Mouse (Mus musculus) brain, adult 2 months (tissue): ENCODE results near the gene Rnpc3.

Experiments used
- DNase-seq: peaks from one replicate; pipeline ENCODE4 v3.0.0; 2011; ENCODE audit warnings: low read depth, low spot score

Rnpc3 gene

GRCm38 (mm10) chr3:113629606-113630359, at the start of gene Rnpc3:
Gene Rnpc3, minus strand, starts transcription at chr3:113630149.
- peak; percentile 99 for DNase-seq

GRCm38 (mm10) chr3:113656940-113657339, 27.0 kb upstream of the Rnpc3 start:
- DNase-seq, result peak; percentile 42

DNA sequence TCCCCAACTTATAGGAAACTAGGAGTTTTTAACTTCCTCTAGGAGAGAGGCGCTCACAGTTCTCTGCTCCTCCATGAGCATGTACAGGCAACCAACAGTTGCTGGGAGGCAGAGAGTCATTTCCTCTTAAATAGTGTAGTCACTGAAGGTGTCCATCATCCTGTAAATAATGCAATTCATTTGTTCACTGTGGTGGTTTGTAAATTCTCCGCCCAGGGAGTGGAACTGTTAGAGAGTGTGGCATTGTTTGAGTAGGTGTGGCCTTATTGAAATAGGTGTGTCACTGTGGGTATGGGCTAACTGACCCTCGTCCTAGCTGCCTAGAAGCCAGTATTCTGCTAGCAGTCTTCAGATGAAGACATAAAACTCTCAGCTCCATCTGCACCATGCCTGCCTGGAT, 24.4 kb upstream of the Rnpc3 start:
- no peak for DNase-seq

GRCm38 (mm10) chr3:113651386-113651785, 21.4 kb upstream of the Rnpc3 start:
- peak; percentile 61 for DNase-seq

DNA sequence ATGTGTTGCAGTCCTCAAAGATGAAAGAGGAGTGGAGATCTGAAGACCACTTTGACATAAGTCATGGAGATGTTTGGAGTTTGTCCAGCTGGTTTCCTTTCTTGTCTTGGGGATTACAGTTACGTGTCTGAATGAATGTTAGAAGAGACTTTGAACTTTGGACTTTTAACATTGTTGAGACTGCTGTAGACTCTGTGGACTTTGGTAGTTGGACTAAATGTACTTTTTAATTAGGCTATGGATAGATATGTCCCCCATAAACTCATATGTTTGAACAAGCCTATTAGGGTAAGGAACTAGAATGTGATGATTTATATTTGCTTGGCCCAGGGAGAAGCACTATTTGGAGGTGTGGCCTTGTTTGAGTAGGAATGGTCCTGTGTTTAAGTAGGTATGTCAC, 9.6 kb upstream of the Rnpc3 start:
- no peak for DNase-seq

GRCm38 (mm10) chr3:113634220-113634619, 4.3 kb upstream of the Rnpc3 start:
- no peak for DNase-seq

DNA sequence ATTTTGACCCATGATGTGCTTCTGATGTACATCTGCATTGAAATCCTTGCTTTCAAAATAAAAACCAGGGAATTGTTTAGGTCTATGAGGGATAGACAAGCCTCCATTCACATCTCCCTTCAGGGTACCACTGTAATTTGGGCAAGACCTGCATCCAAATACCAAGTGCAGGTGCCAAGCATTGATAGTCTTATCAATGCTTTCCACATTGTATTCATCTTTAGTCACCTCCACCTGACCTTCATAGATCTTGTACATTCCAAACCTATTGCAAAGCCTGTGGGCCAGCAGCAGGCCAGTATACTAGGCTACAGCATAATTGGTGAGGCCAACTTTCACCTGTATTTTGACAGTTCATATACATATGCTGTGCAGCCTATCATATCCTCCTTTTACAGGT, 1.7 kb upstream of the Rnpc3 start:
- DNase-seq, result no peak

DNA sequence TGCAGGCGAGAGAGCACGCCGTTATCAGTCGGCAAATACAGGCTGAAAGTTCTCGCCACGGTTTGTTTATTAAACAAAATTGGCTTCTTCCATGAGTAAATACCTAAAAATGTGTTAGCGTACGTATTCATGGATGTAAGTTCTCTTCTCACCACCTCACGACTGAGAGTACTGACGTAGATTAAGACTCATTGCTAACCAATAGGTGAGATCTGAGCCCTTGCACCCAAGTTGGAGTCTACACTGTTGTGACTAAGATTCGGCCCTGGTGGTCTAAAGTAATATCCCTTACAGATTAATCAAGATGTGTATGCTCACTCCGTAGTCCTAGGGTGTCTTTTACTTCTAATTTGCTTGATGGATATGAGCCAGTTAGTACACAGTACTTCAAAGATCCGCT, 615 bp upstream of the Rnpc3 start:
- peak; percentile 36 for DNase-seq

- DNase-seq, result no peak
Observed at GRCm38 (mm10) chr3:113606599-113606998, 23.4 kb downstream of the Rnpc3 start, which contains the start of gene Amy1. Gene Amy1, minus strand, starts transcription at chr3:113606699.

- DNase-seq, result peak; percentile 4
Observed at GRCm38 (mm10) chr3:113590844-113591243, 39.1 kb downstream of the Rnpc3 start.

GRCm38 (mm10) chr3:113574578-113574977, 55.4 kb downstream of the Rnpc3 start:
- no peak for DNase-seq

GRCm38 (mm10) chr3:113574138-113574537, 55.8 kb downstream of the Rnpc3 start:
- DNase-seq, result no peak

GRCm38 (mm10) chr3:113572158-113572557, 57.8 kb downstream of the Rnpc3 start:
- no peak for DNase-seq
